Mouse (Mus musculus) stomach, postnatal 0 days (tissue): ENCODE measurements around the gene Stk11. TPM values are rescaled to one million over a fixed set of nuclear protein-coding genes. Genes with fewer than 3 reads are reported as not detected.

Experiments used
- ATAC-seq: fragments of 200-750 bp; cut with Nextera tagmentation; 2 replicates; pipeline ENCODE4 v1.8.0; 2017; ENCODE audit not compliant: low FRiP score, low TSS enrichment
- DNase-seq: peaks from one replicate; pipeline ENCODE4 v3.0.0-alpha.2; 2016; ENCODE audit warnings: low spot score
- H3K27ac ChIP-seq: fragments of 300-500 bp; sonication (generic); replicated peaks from 2 replicates; pipeline ENCODE4 v1.5.1; 2014; ENCODE audit warnings: mild to moderate bottlenecking, control low read depth
- H3K27me3 ChIP-seq: fragments of 300-500 bp; sonication (generic); 2 replicates; pipeline ENCODE4 v1.6.1; 2014; ENCODE audit warnings: low read length; ENCODE audit not compliant: control insufficient read depth, insufficient read depth
- H3K36me3 ChIP-seq: fragments of 300-500 bp; sonication (generic); 2 replicates; pipeline ENCODE4 v1.6.1; 2014; ENCODE audit warnings: low read length, mixed read lengths; ENCODE audit not compliant: control insufficient read depth, insufficient read depth
- H3K4me1 ChIP-seq: fragments of 300-500 bp; sonication (generic); replicated peaks from 2 replicates; pipeline ENCODE4 v1.6.1; 2014; ENCODE audit warnings: antibody characterized with exemption; ENCODE audit not compliant: control insufficient read depth, insufficient read depth
- H3K4me2 ChIP-seq: fragments of 300-500 bp; sonication (generic); replicated peaks from 2 replicates; pipeline ENCODE4 v1.6.1; 2014; ENCODE audit warnings: low read depth, mild to moderate bottlenecking, control low read depth, moderate library complexity
- H3K4me3 ChIP-seq: fragments of 300-500 bp; sonication (generic); 2 replicates; pipeline ENCODE4 v1.5.1; 2014; ENCODE audit warnings: low read depth, low read length, control low read depth
- H3K9ac ChIP-seq: fragments of 300-500 bp; sonication (generic); 2 replicates; pipeline ENCODE4 v1.6.1; 2014; ENCODE audit warnings: mild to moderate bottlenecking, low read length, control low read depth, mixed read lengths
- H3K9me3 ChIP-seq: fragments of 300-500 bp; sonication (generic); 2 replicates; pipeline ENCODE4 v1.6.1; 2016; ENCODE audit warnings: low read length; ENCODE audit not compliant: control insufficient read depth
- CTCF ChIP-seq: IDR thresholded peaks from 2 replicates; pipeline ENCODE4 v1.5.1; 2016; ENCODE audit warnings: antibody characterized with exemption, low read depth, mild to moderate bottlenecking, moderate library complexity
- EP300 ChIP-seq: optimal IDR thresholded peaks from 2 replicates; pipeline ENCODE3; 2016; ENCODE audit warnings: antibody characterized with exemption
- WGBS: fragments of 180-500 bp; shearing (Covaris S2); extraction: QIAGEN DNeasy Blood & Tissue Kit; methylation state at CpG from one replicate; pipeline ENCODE4 v1.1.7; 2014; 5-methylcytosine and 5-hydroxymethylcytosine counted together
- polyA plus RNA-seq: library from polyadenylated mRNA; unstranded; fragments of >200 nt; fragmentation: Nextera tagmentation; extraction: Ambion mirVana; gene quantifications from 2 replicates; pipeline ENCODE4 v1.2.1, GENCODE M21; 2015

Gene Stk11
- polyA plus RNA-seq, 1 experiment from 2014 or later, result 10.3 TPM

GRCm38 (mm10) chr10:80159561-80160454 lies 44.2 kb downstream of the Stk11 start:
- TF ChIP-seq CTCF (peak; percentile 19), EP300 (no peak)
- H3K9ac ChIP-seq, result peak overlapping the region; percentile 38
- H3K4me1 ChIP-seq, result peaks cover 21% of the 10 kb centered on the region
- DNase-seq (peak; percentile 98), ATAC-seq (peak; percentile 74)
- H3K27ac ChIP-seq, result peak overlapping the region; percentile 97
- H3K27me3 ChIP-seq, result no peaks in the 10 kb centered on the region
- no peaks in the 10 kb centered on the region for H3K9me3 ChIP-seq
- under 1% methylated on average over 54 of the region's 55 CpGs for WGBS
- H3K36me3 ChIP-seq, result peaks cover 22% of the 10 kb centered on the region
- peak overlapping the region; percentile 68 for H3K4me2 ChIP-seq
- H3K4me3 ChIP-seq, result peak overlapping the region; percentile 34

GRCm38 (mm10) chr10:80160455-80161371 lies 45.1 kb downstream of the Stk11 start:
- Histone ChIP-seq H3K27ac (peak overlapping the region; percentile 97), H3K27me3 (no peaks in the 10 kb centered on the region), H3K9ac (peak overlapping the region; percentile 63), H3K4me3 (peak overlapping the region; percentile 34), H3K4me2 (peak overlapping the region; percentile 68), H3K4me1 (peaks cover 21% of the 10 kb centered on the region), H3K9me3 (no peaks in the 10 kb centered on the region), H3K36me3 (peaks cover 14% of the 10 kb centered on the region)
- 2% methylated on average over 32 of the region's 33 CpGs for WGBS
- ATAC-seq, result peak; percentile 35
- TF ChIP-seq CTCF (no peak), EP300 (peak; percentile 63)
- DNase-seq, result peak; percentile 93

GRCm38 (mm10) chr10:80161522-80162242 lies 46.1 kb downstream of the Stk11 start:
- peaks cover 22% of the 10 kb centered on the region for H3K4me1 ChIP-seq
- ATAC-seq (no peak; the same call in 1 of the 2 replicates), DNase-seq (no peak)
- peak overlapping the region; percentile 97 for H3K27ac ChIP-seq
- H3K27me3 ChIP-seq, result no peaks in the 10 kb centered on the region
- H3K4me3 ChIP-seq, result peak overlapping the region; percentile 34
- no peaks in the 10 kb centered on the region for H3K9me3 ChIP-seq
- peak overlapping the region; percentile 63 for H3K9ac ChIP-seq
- WGBS, result 12% methylated on average over 7 of the region's 7 CpGs
- H3K4me2 ChIP-seq, result peak overlapping the region; percentile 68
- no peak for TF ChIP-seq CTCF
- no peak for TF ChIP-seq EP300
- H3K36me3 ChIP-seq, result peaks cover 4% of the 10 kb centered on the region

- H3K4me2 ChIP-seq, result no peak overlapping the region
These were observed 46.6 kb downstream of the Stk11 start for GRCm38 (mm10) chr10:80162243-80162608.

GRCm38 (mm10) chr10:80162716-80163299 lies 47.2 kb downstream of the Stk11 start:
- Histone ChIP-seq H3K4me1 (peaks cover 22% of the 10 kb centered on the region), H3K27me3 (no peaks in the 10 kb centered on the region), H3K4me2 (no peak overlapping the region), H3K4me3 (no peak overlapping the region), H3K9me3 (no peaks in the 10 kb centered on the region), H3K27ac (peak overlapping the region; percentile 97), H3K9ac (no peak overlapping the region), H3K36me3 (no peaks in the 10 kb centered on the region)
- DNase-seq, result no peak
- TF ChIP-seq EP300 (no peak), CTCF (no peak)
- no peak for ATAC-seq
- 77% methylated on average over 6 of the region's 6 CpGs for WGBS

More at GRCm38 (mm10) chr10:80162243-80162608, 46.6 kb downstream of the Stk11 start:
- H3K36me3 ChIP-seq, result 0 out of 2 replicates have a peak, but pooled peaks cover under 1% of the 10 kb centered on the region
- no peaks in the 10 kb centered on the region for H3K9me3 ChIP-seq
- H3K27ac ChIP-seq, result peak overlapping the region; percentile 97
- H3K9ac ChIP-seq, result peak overlapping the region; percentile 35; the same call in 1 of the 2 replicates
- ATAC-seq, result no peak
- TF ChIP-seq EP300, result no peak
- no peak for TF ChIP-seq CTCF
- H3K4me1 ChIP-seq, result peaks cover 22% of the 10 kb centered on the region
- DNase-seq, result no peak
- H3K27me3 ChIP-seq, result no peaks in the 10 kb centered on the region
- H3K4me3 ChIP-seq, result no peak overlapping the region
- WGBS, result 71% methylated on average over 3 of the region's 3 CpGs
